Mouse (Mus musculus): ENCODE data around the gene Klhl24.
"Not testable (repeated sequence)": the region's sequence is repeated elsewhere in the genome, so short reads cannot be mapped to it uniquely, and the experiment has no call there.

The Klhl24 gene

DNA sequence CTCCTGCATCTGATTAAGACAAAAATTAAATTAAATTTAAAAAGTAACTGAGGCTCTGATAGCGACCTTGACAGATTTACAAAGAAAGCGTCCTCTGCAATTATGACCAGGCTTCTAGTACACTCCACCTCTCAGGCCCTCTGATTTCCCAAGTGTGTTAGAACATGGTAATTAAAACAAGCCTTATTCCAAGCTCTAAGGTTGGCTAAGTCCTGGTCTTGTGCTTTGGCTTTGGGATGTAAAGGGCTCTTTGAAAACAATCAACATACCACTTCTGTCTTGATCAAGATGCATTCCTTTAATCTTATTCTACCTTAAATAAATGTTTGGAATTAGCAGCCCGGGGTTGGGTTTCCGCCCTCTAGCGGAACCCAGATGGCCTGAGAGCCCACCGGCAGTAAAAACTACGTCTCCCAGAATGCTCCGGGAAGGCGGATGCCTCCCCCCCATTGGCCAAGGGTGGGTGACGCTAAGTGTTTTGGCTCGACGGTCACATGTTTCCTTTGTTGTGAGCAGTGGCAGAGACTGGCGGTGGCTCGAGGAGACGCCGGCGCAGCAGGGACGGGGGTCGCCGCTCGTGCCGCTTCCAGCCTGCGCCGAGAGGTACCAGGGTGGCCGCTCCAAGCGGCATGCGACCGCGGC is at the start of gene Klhl24:
TSS of gene Klhl24 (plus strand) at position 474 of the 642 bp plus-strand sequence.
- peak; percentile 78 for DNase-seq (ENCODE audit: low read depth, low spot score)

DNA sequence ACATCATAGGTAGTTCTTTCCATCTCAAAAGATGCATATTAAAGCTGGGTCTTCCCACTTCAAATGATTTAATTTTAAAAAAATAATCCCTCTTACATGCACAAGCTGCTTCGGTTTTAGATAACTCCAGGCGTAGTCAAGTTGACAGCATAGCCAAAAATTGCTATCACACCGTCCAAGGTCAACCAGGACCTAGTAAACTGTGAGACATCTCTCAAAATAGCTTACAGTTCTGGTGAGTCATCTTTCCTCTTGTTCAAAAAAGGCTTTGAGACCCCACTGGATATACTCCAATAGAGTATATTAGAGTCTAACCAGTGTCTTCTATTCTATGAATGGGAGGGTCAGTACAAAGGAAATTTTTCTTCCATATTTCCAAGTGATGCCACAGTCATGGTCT is 44.7 kb upstream of the Klhl24 start:
- no peak for DNase-seq (ENCODE audit: low read depth, low spot score)

DNA sequence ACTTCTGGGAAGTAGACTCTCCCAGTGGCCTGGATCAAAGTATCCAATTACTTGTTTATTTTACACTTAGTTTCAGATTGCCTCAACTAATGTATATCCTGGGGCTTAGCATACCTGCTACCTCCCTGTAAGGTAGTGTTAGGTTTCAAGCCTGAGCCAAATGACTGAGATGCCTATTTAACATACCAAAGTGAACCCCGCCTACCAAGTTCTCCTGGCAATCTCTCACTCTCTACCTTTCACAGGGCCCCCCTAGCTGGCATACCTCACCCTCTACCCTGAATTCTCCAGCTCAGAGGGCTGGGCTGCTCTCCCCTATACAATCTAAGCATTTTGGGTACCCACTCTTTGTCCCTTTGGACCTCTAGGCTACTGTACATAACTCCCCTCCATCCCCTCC is 24.6 kb upstream of the Klhl24 start:
- DNase-seq (ENCODE audit: low read depth, low spot score) = no peak

DNA sequence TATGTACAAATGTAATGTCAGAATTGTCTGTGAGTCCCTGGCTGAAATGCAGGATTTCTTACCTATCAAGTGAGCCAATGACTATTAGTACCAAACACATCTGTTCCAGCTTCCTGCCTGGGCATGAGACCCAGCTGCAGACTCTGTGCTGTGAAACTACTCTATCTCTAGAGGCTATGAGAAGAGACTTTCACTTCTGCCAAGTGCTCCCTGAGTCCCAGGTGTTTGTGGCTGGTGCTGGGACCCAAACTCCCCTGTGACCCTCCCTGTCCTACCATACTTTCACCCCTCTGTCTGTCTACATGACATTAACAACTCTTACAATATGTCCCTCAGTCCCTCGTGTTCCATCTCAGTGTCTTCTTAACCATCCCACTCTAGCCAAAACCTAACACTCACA is 20.7 kb upstream of the Klhl24 start:
- DNase-seq (ENCODE audit: low read depth, low spot score) = no peak

DNA sequence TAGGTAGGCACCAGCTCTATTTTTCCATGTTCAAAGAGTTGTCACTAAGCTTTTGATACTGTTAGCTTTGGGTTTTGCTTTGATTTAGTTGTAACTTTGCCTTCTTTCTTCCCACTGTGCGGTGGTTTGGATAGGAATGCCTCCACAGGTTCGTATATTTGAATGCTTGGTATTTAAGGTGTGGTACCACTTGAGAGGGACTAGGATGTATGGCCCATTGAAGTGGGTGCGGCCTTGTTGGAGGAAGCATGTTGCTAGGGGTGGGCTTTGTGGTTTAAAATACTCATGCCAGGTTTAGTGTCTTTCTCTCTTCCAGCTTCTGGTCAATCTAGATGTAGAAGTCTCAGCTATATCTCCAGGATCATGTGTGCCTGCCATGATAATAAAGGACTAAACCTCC is 17.1 kb upstream of the Klhl24 start:
- DNase-seq (ENCODE audit: low read depth, low spot score) = no peak

DNA sequence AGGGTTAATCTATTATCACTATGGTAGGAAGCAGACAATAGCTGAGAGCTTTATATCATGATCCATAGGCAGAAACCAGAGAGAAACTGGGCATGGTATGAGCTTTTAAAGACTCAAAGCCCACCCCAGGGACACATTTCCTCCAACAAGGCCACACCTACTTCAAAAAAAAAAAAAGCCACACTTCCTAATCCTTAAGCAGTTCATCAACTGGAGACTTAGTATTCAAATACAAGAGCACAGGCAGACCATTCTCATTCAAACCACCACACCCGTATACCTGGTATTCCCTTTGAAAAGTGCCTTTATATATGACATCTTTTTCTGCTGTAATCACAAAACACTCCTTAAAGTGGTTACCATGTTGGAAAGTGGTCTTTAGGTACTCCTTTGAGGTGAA is 12.7 kb upstream of the Klhl24 start:
- no peak for DNase-seq (ENCODE audit: low read depth, low spot score)

DNA sequence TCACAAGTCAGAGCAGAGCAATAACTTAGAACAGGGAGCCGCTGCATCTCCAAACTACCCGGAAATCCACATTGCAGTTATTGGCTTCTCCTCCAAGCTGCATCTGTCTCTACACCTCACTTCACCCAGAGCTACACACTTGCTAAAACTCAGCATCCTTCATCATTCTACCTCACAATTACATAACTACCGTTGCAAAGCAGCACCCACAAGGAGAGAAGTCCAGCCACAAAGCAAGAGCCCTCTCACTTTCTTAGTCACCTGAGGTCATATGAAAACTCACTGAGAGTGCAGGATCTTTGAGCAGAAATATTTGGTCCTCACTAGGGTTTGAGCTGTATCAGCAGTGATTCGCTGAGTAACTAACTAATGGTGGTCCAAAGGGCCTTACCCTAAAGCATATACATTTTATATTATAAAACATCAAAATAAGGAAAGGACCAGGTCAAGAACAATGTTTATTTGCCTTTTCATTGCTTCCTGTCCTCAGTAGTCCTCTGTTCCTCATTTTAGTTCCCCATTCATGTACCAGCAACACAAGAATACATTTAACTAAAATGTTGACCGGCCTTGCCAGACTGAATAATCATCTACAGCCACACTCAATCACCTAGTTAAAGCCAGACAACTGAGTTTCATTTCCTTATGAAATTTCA is 12.0 kb upstream of the Klhl24 start:
- no peak for DNase-seq (ENCODE audit: low read depth, low spot score)

DNA sequence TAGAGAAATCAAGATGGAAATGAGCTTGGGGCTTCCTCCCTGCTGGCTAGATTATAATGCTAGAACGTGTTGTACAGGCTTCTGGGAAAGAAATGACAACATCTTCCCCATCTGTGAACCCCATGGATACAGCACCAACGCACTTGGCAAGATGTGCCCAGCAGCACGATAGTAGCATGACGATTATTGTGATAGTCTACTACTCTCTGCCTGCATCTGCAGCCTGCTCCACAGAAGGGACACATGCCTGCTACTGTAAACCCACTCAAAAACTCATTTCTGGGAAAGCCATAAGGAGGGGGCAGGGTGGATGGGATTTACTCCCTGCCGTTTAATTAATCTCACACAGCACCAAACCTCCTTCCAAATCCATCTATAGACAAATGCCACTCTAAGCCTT is 10.4 kb upstream of the Klhl24 start:
- no peak for DNase-seq (ENCODE audit: low read depth, low spot score)

DNA sequence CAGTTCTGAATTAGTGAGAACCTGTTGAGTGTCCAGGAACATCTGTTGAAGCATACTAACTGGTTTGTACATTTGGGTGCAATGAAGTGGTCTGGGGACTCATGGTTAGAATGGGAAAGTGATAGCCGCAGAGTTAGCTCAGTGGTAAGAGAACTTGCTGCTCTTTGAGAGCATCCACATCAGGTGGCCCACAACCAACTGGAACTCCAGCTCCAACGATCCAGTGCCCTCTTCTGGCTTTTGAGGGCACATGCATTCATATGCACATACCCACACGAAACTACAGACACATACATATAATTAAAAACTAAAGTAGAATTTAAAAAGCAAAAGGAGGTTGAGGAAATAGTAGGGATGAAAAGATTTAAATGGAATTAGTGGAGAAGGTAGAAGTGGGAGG is 7.7 kb upstream of the Klhl24 start:
- no peak for DNase-seq (ENCODE audit: low read depth, low spot score)

DNA sequence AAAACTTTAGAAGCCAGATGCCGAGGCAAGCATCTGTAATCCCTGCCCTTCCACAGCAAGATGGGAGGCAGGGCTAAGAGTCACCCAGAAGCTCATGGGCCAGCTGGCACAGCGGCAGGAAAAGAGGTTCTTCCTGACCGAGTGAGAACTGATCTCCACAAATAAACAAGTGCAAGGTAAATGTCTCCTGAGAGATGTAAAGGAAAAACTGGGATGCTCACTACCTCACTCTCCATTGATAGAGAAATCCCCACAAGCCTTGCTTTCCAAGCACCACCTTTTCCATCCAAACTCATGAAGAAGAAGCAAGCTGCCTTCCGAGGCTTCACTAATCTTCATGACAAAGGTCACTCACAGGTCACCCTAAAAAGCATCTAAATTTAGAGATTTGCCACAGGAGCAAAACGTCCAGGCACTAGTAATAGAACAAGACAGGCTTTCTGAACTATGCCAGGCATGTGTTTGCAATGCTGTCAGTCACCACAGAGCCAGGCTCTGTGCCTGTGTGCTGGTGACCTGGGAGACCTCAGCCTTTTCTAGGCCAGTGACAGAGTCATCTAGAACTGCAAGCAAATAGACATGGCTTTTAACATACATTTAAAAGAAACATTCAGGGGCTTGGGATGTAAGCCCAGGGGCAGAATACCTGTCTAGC is 6.3 kb upstream of the Klhl24 start:
- no peak for DNase-seq (ENCODE audit: low read depth, low spot score)

DNA sequence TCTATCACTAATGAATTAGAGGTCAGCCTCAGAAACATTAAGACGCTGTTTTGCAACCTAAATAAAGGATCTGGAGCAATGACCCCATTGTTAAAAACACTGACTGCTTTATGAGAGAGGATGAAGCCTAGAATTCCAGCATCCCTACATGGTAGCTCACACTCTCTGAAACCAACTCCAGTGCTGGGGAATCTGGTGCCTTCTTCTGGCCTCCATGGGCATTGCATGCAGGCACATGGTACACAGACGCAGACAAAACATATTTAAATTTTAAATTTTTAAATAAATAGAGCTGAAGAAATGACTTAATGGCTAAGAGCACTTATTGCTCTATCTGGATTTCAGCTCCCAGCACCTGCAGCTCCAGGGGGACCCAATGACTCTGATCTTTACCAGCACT is 1.4 kb upstream of the Klhl24 start:
- no peak for DNase-seq (ENCODE audit: low read depth, low spot score)

DNA sequence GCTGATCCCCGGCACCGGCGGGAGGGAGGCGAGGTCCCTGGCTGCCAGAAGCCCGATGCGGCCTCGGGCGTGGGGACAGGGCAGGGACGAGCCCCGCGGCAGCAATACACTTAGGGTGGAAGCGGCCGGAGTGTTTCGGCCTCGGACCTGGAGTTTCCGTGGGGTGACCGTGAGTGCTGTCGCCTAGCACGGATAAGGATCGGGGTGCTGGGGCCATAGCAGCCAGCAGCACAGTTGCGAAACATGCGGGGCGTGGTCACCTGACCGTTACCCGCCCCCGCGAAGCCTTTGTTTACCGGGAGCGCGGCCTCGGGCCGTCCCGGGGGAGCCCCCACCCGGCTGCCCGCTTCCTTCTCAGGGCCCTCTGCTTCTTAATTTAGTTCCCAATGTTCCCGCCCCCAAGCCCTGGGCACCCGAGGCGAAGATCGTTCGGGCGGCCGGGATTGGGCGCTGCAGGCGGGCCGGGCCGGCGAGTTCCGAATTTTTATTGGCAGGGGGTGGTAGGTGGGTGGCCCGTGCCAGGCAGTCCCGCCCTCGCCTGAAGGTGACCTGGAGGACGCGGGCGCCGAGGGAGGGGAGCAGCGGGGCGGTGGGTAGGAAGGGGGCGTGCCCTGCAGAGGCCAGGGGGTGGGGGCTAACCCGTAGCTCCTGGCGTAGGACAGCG is 501 bp downstream of the Klhl24 start:
- peak; percentile 65 for DNase-seq (ENCODE audit: low read depth, low spot score)

DNA sequence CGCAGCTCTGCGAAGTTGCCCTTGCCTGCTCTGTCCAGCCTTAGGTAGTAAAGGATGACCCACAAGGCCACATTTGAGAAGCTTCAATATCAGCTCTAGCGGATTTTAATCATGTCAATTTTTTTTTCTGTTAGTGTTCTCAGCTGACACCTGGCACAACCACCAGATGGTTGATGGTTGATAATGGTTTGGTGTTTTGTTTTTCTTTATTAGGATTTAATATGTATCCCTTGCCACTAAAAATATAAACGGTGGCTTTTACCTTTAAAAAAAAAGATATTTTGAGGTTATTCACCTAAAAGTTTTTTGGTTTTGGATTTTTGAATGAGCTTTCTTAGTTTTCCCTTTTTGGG is 1.0 kb downstream of the Klhl24 start:
- DNase-seq (ENCODE audit: low read depth, low spot score) = peak; percentile 17

DNA sequence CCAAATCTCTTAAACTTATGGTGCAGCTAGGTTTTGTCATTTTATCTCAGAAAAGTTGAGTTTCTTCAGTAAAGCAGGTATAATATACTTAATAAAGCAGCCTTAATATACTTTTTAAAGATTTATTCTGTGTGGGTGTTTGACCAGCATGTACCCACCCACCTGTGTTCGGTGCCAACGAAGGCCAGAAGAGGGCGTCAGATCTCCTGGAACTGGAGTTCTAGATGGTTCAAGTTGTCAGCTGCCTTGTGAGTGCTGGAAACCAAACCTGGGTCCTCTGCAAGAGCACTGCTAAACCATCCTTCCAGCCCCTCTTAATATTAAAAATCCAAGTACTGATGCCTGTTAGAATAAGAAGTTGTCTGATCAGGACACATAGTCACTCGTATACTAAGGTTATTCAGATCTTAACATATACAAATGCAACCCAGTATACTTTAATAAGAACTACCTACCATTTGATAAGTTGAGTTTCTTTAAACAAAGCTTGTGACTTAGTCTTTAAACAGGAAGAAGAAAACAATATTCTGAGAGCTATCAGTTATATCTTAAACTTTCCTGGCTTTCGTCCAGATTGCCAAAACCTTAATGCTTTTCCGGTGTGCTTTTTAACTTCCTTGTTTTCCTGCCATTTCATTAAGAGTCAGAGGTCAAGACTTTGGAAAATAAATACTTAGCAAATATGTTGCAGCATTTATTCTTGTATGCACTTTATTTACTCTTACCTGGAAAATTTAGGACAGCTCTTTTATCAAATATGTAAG is 1.7 kb downstream of the Klhl24 start:
- no peak for DNase-seq (ENCODE audit: low read depth, low spot score)

DNA sequence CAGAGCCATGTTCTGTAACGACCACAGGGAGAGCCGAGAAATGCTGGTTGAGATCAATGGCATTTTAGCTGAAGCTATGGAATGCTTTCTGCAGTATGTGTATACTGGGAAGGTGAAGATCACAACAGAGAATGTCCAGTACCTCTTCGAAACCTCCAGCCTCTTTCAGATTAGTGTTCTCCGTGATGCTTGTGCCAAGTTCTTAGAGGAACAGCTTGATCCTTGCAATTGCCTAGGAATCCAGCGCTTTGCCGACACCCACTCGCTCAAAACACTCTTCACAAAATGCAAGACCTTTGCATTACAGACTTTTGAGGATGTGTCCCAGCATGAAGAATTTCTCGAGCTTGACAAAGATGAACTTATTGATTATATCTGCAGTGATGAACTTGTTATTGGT is 9.7 kb downstream of the Klhl24 start:
- no peak for DNase-seq (ENCODE audit: low read depth, low spot score)

DNA sequence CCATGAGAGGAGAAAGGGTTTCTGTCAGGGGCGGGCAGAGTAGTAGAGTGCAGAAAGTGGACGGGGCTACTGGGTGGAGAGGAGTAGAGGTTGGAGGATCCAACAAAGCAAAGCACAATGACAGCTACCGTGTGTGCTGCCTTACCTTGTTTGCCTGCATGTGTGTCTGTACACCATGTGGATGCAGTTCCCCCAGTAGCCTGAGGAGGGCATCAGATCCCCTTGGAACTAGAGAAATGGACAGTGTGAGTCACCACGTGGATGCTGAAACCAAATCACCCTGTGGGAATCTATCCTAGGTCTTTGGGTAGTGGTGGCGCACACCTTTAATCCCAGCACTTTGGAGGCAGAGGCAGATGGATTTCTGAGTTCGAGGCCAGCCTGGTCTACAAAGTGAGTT is 11.6 kb downstream of the Klhl24 start:
- DNase-seq (ENCODE audit: low read depth, low spot score) = no peak

DNA sequence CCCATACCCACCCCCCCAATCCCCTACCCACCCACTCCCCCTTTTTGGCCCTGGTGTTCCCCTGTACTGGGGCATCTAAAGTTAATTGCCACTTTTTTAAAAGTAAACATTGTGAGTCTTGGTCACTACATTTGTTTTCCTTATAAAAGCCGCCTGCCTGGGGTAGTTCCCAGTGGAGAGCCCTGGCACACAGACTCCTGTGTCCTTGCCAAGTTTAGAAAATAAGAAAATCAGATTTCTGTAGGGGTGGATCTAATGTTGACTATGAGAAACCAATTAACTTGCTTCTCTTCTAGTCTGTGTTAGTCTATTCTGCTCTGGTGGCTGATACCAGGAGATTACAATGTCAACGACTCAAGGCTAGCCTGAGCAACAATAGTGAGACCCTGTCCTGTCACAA is 15.3 kb downstream of the Klhl24 start:
- no peak for DNase-seq (ENCODE audit: low read depth, low spot score)

DNA sequence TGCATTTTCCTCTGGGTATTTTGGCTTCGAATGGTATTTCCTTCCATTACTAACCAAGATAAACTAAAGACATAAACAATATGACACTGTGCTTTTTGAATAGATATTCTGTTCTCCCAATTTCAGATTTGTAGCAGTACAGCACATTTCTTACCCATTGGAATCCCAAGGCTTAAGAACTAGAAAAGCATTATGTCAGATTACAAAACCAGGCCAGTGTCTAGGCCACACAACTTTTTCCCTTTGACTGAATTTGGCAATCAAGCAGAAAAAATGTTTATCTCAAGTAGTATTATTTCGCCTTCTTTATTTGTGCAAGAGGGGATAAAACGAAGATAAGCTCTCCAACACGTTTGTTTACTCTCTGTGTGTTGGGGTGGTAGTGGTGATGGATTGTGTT is 18.7 kb downstream of the Klhl24 start:
- no peak for DNase-seq (ENCODE audit: low read depth, low spot score)

DNA sequence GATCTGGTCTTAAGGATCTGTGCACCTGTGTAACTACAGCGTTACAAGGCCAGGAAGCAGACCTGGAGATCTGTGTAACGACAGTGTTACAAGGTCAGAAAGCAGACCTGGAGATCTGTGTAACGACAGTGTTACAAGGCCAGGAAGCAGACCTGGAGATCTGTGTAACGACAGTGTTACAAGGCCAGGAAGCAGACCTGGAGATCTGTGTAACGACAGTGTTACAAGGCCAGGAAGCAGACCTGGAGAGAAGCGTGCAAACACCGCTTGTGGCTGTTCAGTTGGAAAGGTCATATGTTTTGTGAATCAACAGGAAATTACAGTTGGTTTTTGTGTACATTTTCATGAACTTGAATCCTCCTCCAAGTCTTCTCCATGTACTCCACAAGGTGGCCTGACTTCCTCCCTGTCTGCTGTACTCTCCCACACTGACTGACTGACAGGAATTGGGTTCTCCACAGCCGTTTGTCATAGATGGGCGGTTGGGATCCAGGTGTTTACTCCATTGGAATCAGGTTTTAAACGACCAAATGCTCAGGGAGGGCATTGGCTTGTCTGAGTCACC is 29.1 kb downstream of the Klhl24 start:
- not testable (repeated sequence) for DNase-seq (ENCODE audit: low read depth, low spot score)

DNA sequence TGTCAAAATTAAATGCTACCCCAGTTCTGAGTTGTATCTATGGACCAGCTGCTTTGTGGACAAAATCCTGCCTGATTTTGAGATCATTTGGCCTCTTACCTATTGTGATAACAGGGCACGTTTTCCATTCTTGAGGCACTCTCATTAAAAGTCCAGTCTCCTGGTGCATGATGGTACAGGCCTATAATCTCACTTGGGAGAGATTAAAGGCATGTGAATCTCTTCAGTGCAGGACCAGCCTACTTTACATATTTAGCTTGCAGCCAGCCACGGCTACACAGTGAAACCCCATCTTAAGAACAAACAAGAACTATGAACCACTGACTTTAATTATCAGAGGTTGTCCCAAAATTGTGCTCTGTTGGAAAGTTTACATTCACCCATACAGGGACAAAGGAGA is 33.1 kb downstream of the Klhl24 start:
- no peak for DNase-seq (ENCODE audit: low read depth, low spot score)

DNA sequence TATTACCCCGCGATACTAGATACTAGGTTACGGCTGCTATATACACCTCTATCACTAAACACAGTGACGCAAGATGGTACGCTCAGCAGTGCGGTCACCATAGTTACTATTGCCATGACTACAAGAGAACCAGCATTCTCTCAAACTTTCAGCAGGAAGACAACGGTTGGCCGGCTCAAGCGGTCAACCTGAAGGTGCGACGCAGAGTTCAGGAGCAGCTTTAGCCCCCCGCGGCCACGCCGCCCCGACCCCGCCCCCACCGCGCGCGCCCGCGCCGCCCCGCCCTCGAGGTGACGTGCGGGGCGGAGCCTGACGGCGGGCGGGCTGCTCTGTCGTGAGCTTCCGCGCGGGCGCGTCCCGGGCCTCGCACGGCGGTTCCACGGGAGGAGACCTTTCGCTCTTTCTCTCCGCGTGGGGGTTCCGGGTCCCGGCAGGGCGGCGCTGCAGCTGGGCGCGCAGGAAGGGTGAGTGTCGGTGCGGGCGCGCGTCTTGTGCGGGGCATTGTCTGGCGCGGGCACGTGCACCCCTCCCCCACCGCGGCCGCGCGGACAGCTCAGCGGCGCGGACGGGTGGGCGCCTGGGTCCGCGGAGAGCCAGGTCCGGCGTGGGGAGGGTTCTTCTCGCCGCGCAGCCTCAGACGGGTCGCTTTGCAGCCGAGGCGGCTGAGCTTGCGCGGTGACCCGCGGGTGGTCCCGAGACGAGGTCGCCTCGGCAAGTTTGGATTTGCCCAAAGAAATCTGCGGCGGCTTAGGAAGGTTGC is 43.6 kb downstream of the Klhl24 start, which contains the start of gene Yeats2:
TSS of gene Yeats2 (plus strand) at position 292 of the 760 bp plus-strand sequence.
- peak; percentile 60 for DNase-seq (ENCODE audit: low read depth, low spot score)

All from c-Kit-negative CD71-positive TER-119-positive erythroid progenitor cells, embryonic 14.5 days (primary cell).